Mouse (Mus musculus) spleen, adult 18-20 months (tissue): ENCODE results near the gene Olfr1129.
"Not testable (repeated sequence)": the region's sequence is repeated elsewhere in the genome, so short reads cannot be mapped to it uniquely, and the experiment has no call there.

ENCODE experiments used
- DNase-seq, 2 experiments: peaks; one replicate each; pipeline ENCODE4 v3.0.0; 2022; ENCODE audit warnings: mixed read lengths in 2 of 2

The Olfr1129 gene

GRCm38 (mm10) chr2:87573602-87574001 lies at the start of gene Olfr1129:
Gene Olfr1129 (plus strand): TSS chr2:87573902.
- DNase-seq: not testable (repeated sequence)

GRCm38 (mm10) chr2:87525899-87526616 lies 47.6 kb upstream of the Olfr1129 start:
- DNase-seq: not testable (repeated sequence)

- no peak for DNase-seq
Measured at GRCm38 (mm10) chr2:87531496-87531895, 42.2 kb upstream of the Olfr1129 start, which contains the start of gene Olfr153. Gene Olfr153 (plus strand): TSS chr2:87531796.

- no peak for DNase-seq
Measured at GRCm38 (mm10) chr2:87534826-87535225, 38.9 kb upstream of the Olfr1129 start.

- DNase-seq: no peak
Measured at GRCm38 (mm10) chr2:87545442-87545841, 28.3 kb upstream of the Olfr1129 start, which contains the start of gene Olfr1128. Gene Olfr1128 (minus strand): TSS chr2:87545542.

GRCm38 (mm10) chr2:87605912-87606311 lies 32.2 kb downstream of the Olfr1129 start, which contains the start of gene Olfr1130:
Gene Olfr1130 (plus strand): TSS chr2:87606212.
- DNase-seq: not testable (repeated sequence)

GRCm38 (mm10) chr2:87626804-87627203 lies 53.1 kb downstream of the Olfr1129 start, which contains the start of gene Olfr1131:
Gene Olfr1131 (plus strand): TSS chr2:87627104.
- DNase-seq: no peak
